Mouse (Mus musculus) hindbrain, embryonic 12.5 days (tissue): ENCODE measurements at regions not wholly inside any gene's neighbourhood (a gene's known extent, or its start where the extent isn't known, plus 50 kb on each side); places are given as distances from the start of the nearest gene placed in this dataset.
"Not testable (repeated sequence)": the region's sequence is repeated elsewhere in the genome, so short reads cannot be mapped to it uniquely, and the experiment has no call there.

Experiments used
- ATAC-seq: fragments of 200-750 bp; cut with Nextera tagmentation; 2 replicates; pipeline ENCODE4 v1.8.0; 2017; ENCODE audit warnings: moderate TSS enrichment; ENCODE audit not compliant: low FRiP score
- H3K27ac ChIP-seq: fragments of 300-500 bp; sonication (generic); 2 replicates; pipeline ENCODE4 v1.5.1; 2016; ENCODE audit warnings: mild to moderate bottlenecking
- H3K27me3 ChIP-seq: fragments of 300-500 bp; sonication (generic); 2 replicates; pipeline ENCODE4 v1.6.1; 2016; ENCODE audit warnings: mild to moderate bottlenecking
- H3K36me3 ChIP-seq: fragments of 300-500 bp; sonication (generic); 2 replicates; pipeline ENCODE4 v1.6.1; 2016; ENCODE audit warnings: mild to moderate bottlenecking
- H3K4me1 ChIP-seq: fragments of 300-500 bp; sonication (generic); 2 replicates; pipeline ENCODE4 v1.6.1; 2016
- H3K4me2 ChIP-seq: fragments of 300-500 bp; sonication (generic); replicated peaks from 2 replicates; pipeline ENCODE4 v1.6.1; 2016; ENCODE audit warnings: mild to moderate bottlenecking
- H3K4me3 ChIP-seq: fragments of 300-500 bp; sonication (generic); 2 replicates; pipeline ENCODE4 v1.5.1; 2016; ENCODE audit warnings: mild to moderate bottlenecking
- H3K9ac ChIP-seq: fragments of 300-500 bp; sonication (generic); 2 replicates; pipeline ENCODE4 v1.6.1; 2016; ENCODE audit warnings: mild to moderate bottlenecking, moderate library complexity
- H3K9me3 ChIP-seq: fragments of 300-500 bp; sonication (generic); replicated peaks from 2 replicates; pipeline ENCODE4 v1.6.1; 2016; ENCODE audit warnings: mild to moderate bottlenecking
- WGBS: fragments of 180-500 bp; shearing (Covaris S2); methylation state at CpG from one replicate; pipeline ENCODE4 v1.1.7; 2016; 5-methylcytosine and 5-hydroxymethylcytosine counted together

DNA sequence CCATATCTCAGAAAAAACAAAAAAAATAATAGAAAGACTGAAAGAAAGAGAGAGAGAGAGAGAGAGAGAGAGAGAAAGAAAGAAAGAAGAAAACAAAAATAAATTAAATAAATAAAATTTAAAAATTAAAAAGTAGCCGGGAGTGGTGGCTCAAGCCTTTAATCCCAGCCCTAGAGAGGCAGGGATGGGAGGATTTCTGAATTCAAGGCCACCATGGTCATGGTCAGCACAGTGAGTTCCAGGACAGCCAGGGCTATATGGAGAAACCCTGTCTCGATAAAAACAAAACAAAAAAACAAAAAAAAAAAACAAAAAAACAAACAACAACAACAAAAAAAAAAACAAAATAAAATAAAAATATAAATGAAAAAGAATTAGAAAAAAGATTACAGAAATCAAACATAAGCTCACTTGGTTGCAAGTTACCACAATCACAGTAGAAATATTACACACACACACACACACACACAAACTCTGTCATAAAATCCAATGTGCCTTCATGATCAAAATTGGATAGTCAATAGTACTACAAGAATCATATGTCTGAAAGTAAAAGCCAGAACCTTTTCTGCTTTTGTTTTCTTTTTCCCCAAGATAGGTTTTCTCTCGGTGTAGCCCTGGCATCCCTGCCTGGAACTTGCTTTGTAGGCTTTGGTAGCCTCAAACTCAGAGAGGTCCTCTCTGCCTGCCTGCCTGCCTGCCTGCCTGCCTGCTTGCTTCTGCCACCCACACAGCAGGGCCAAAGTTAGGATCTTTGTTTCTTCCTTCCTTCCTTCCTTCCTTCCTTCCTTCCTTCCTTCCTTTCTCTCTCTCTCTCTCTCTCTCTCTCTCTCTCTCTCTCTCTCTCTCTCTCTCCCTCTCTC lies 476.1 kb upstream of the Olfr161 start:
- 44% methylated on average over 3 of the region's 3 CpGs for WGBS
- not testable (repeated sequence) for H3K27ac ChIP-seq, H3K4me2 ChIP-seq, H3K9ac ChIP-seq, H3K4me3 ChIP-seq, H3K27me3 ChIP-seq, H3K4me1 ChIP-seq, H3K36me3 ChIP-seq, H3K9me3 ChIP-seq
- ATAC-seq: peak; percentile 98

DNA sequence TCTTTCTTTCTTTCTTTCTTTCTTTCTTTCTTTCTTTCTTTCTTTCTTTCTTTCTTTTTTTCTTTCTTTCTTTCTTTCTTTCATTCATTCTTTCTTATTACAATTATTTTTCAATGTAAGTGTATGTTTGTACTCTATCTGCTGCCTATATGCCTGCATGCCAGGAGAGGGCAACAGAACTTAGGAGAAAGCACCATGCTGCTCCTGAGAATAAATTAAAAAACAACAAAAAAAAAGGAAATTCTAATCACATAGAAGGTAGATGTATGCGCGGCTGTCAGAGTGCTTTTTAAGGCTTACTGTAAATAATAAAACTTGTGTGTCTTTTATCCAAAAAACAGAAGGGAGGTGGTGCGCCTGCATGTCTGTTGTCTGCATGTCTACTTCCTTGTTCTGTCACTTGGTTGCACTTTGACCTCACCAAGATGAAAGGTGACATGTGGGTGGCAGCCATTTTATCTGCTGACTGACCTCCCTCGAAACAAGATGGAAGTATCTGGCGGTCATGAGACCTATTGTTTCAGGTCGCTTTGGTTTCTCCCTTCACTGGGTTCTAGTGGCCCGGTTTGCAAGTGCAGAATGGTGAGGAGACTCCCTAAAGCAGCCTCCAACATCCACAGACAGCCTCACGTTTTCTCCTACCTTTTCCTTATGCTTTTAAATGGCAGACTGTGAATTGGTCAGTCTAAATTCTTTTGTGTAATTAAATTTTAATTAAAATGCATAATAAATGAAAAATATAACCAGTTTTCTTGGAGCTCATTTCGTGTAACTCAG lies 475.3 kb upstream of the Olfr161 start:
- peak; percentile 88 for ATAC-seq

DNA sequence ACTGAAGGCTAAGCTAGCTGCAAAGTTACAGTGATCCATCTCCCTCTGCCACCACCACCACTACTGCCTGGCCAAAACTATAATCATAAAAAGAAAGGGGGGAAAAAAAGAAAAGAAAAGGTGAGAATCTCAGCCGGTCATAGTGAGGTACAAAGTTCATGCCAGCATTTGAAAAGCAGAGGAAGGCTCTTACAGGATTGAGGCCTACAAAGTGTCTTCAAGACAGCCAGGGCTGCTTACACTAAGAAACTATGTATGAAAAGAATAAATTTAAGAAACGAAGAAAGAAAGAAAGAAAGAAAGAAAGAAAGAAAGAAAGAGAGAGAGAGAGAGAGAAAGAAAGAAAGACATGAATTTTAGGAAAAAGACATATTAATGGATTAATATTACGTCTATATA lies 474.7 kb upstream of the Olfr161 start:
- not testable (repeated sequence) for H3K27me3 ChIP-seq, H3K36me3 ChIP-seq, H3K4me1 ChIP-seq, H3K9ac ChIP-seq, H3K9me3 ChIP-seq, H3K4me2 ChIP-seq, H3K27ac ChIP-seq, H3K4me3 ChIP-seq
- ATAC-seq: peak; percentile 61; the same call in 1 of the 2 replicates
- WGBS: 89% methylated on average over 2 of the region's 3 CpGs

More for the DNA sequence above, 475.3 kb upstream of the Olfr161 start:
- not testable (repeated sequence) for H3K9ac ChIP-seq, H3K4me3 ChIP-seq, H3K36me3 ChIP-seq, H3K27ac ChIP-seq, H3K9me3 ChIP-seq, H3K4me2 ChIP-seq, H3K4me1 ChIP-seq, H3K27me3 ChIP-seq
- 81% methylated on average over 8 of the region's 9 CpGs for WGBS

DNA sequence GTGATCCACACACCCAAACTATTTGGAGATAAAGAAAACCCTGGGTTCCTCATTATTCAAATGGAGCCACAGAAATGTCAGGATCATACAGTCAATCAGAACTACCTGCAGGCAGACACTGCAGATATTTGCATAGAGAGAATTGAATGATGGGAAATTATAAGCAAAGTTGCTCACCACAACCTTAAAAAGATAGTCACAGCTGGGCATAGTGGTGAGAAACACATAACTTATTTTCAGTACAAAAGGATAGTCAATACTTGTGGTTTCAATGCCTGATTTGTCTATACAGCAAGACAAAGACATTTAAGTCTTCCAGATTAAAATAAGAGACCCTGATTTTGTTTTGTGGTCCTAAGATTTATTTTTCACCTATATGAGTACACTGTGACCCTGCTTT lies 469.6 kb upstream of the Olfr161 start:
- H3K4me2 ChIP-seq, H3K9me3 ChIP-seq, H3K4me1 ChIP-seq, H3K27ac ChIP-seq, H3K4me3 ChIP-seq, H3K36me3 ChIP-seq, H3K27me3 ChIP-seq, ATAC-seq, H3K9ac ChIP-seq: not testable (repeated sequence)

DNA sequence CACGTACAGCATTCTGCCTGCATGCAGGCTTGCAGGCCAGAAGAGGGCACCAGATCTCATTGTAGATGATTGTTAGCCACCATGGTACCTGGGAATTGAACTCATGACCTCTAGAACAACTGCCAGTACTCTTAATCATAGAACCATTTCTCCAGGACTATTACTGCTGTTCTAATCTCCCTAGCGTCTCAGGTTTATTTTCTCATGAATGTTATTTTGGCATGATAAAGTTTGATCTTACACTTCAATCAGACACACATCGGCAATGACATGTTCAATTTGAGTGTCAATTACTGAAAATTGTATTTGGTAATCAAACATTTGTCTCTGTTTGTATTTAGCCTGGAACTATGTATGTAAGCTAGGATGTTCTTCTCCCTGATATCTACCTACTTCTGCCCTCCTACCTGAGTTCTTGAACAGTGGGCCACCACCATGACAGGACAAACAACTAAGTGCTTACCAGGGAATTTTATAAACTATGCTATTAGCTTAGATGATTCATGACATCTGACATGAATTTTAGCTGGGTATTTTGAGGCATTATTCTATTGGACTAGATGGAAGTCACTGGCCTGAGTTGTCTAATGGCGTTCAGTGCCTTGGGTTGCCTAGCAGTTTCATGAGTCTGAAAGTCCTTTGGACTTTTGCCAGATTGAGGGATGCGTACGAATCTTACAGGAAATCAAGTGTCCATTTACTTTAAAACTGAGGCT lies 468.5 kb upstream of the Olfr161 start:
- H3K9me3 ChIP-seq, H3K36me3 ChIP-seq, H3K4me2 ChIP-seq, H3K4me1 ChIP-seq, H3K27ac ChIP-seq, H3K4me3 ChIP-seq, H3K27me3 ChIP-seq, H3K9ac ChIP-seq: not testable (repeated sequence)
- ATAC-seq: peak; percentile 19; the same call in 1 of the 2 replicates
- WGBS: 59% methylated on average over 4 of the region's 6 CpGs

DNA sequence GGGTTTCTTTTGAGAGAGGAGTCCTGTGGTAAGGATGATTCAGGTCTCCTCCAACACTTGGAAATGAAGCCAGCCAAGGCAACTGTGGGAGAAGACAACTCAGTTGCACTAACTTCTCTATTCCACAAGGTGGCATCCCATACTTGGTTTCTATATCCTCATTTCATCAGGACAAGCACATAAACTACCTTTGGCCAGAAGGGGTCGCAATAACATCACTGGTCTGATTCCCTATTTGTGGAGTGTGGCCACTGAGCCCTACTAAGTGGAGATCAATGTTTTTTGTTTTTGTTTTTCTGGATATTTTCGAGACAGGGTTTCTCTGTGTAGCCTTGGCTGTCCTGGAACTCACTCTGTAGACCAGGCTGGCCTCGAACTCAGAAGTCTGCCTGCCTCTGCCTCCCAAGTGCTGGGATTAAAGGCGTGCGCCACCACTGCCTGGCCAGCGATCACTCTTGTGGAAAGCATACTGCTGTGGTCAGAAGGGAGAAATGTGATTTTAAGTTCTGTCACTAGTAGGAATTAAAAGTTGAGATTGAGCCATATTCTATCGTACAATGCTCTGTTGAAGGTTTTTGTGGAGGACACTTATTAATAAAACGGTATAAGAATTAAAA lies 467.9 kb upstream of the Olfr161 start:
- not testable (repeated sequence) for H3K27ac ChIP-seq, H3K4me2 ChIP-seq, H3K9ac ChIP-seq, H3K4me3 ChIP-seq, H3K9me3 ChIP-seq, H3K36me3 ChIP-seq, H3K27me3 ChIP-seq, H3K4me1 ChIP-seq
- WGBS: 69% methylated on average over 8 of the region's 8 CpGs
- ATAC-seq: peak; percentile 76

DNA sequence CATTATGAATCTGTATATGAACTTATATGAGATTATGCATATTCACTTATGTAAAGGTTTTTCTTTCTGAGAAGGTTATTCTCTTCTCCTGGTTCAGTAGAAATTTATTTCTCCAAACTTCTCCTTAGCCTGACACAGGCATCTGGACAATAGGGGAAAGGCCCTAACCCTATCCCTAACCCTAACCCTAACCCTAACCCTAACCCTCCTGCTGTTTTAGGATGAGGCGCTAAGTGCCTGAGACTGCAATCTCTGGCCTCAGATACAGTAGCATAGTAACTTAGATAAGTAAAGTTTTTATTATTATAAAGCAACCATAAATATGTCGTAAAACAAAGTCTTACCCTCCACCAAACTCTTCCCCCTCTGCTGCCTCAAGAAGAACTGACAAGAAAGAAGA lies 463.5 kb upstream of the Olfr161 start:
- H3K4me1 ChIP-seq, H3K9ac ChIP-seq, H3K4me3 ChIP-seq, H3K9me3 ChIP-seq, H3K36me3 ChIP-seq, H3K27me3 ChIP-seq, H3K4me2 ChIP-seq, H3K27ac ChIP-seq: not testable (repeated sequence)
- ATAC-seq: peak; percentile 58; the same call in 1 of the 2 replicates
- WGBS: 41% methylated on average over 2 of the region's 2 CpGs
